Mouse (Mus musculus) embryonic facial prominence, embryonic 13.5 days (tissue): ENCODE measurements at regions not wholly inside any gene's neighbourhood (a gene's known extent, or its start where the extent isn't known, plus 50 kb on each side); places are given as distances from the start of the nearest gene placed in this dataset.
A peak's percentile ranks its signal among the peaks of the same experiment; 100 is the strongest.

Experiments used
- ATAC-seq: fragments of 200-750 bp; cut with Nextera tagmentation; 2 replicates; pipeline ENCODE4 v1.8.0; 2017; ENCODE audit warnings: low read depth; ENCODE audit not compliant: insufficient number of reproducible peaks, insufficient read depth, low FRiP score, low TSS enrichment
- H3K27ac ChIP-seq: fragments of 300-500 bp; sonication (generic); 2 replicates; pipeline ENCODE4 v1.5.1; 2015; ENCODE audit warnings: moderate library complexity, mild to moderate bottlenecking, inconsistent platforms
- H3K27me3 ChIP-seq: fragments of 300-500 bp; sonication (generic); 2 replicates; pipeline ENCODE4 v1.6.1; 2015; ENCODE audit warnings: mild to moderate bottlenecking, inconsistent platforms
- H3K36me3 ChIP-seq: fragments of 300-500 bp; sonication (generic); 2 replicates; pipeline ENCODE4 v1.6.1; 2015; ENCODE audit warnings: mild to moderate bottlenecking, inconsistent platforms
- H3K4me1 ChIP-seq: fragments of 300-500 bp; sonication (generic); 2 replicates; pipeline ENCODE4 v1.6.1; 2015; ENCODE audit warnings: inconsistent platforms
- H3K4me2 ChIP-seq: fragments of 300-500 bp; sonication (generic); 2 replicates; pipeline ENCODE4 v1.6.1; 2015; ENCODE audit warnings: moderate library complexity, mild to moderate bottlenecking, inconsistent platforms
- H3K4me3 ChIP-seq: fragments of 300-500 bp; sonication (generic); 2 replicates; pipeline ENCODE4 v1.5.1; 2015; ENCODE audit warnings: mild to moderate bottlenecking, inconsistent platforms
- H3K9ac ChIP-seq: fragments of 300-500 bp; sonication (generic); 2 replicates; pipeline ENCODE4 v1.6.1; 2015; ENCODE audit warnings: mild to moderate bottlenecking, inconsistent platforms
- H3K9me3 ChIP-seq: fragments of 300-500 bp; sonication (generic); 2 replicates; pipeline ENCODE4 v1.6.1; 2016; ENCODE audit warnings: inconsistent platforms
- WGBS: fragments of 180-500 bp; shearing (Covaris S2); methylation state at CpG from one replicate; pipeline ENCODE4 v1.1.7; 2015; ENCODE audit warnings: mixed read lengths; 5-methylcytosine and 5-hydroxymethylcytosine counted together

GRCm38 (mm10) chr4:53292606-53293005, 132.9 kb upstream of the Abca1 start:
- Histone ChIP-seq H3K9me3 (no peaks in the 10 kb centered on the region; the same call in 1 of the 2 replicates), H3K27me3 (no peaks in the 10 kb centered on the region), H3K36me3 (no peaks in the 10 kb centered on the region), H3K4me1 (no peaks in the 10 kb centered on the region), H3K4me2 (no peak overlapping the region), H3K27ac (no peak overlapping the region), H3K4me3 (no peak overlapping the region), H3K9ac (no peak overlapping the region)
- ATAC-seq, result no peak
- WGBS, result 93% methylated on average over 3 of the region's 3 CpGs

- peak overlapping the region; percentile 2; the same call in 1 of the 2 replicates for H3K4me2 ChIP-seq
- H3K27ac ChIP-seq, result no peak overlapping the region
- 45% methylated on average over 12 of the region's 12 CpGs for WGBS
- H3K4me3 ChIP-seq, result no peak overlapping the region
- H3K9me3 ChIP-seq, result no peaks in the 10 kb centered on the region
- H3K36me3 ChIP-seq, result no peaks in the 10 kb centered on the region
- ATAC-seq, result 0 out of 2 replicates have a peak, but pooled peaks have one; percentile 32
- H3K9ac ChIP-seq, result no peak overlapping the region
- H3K4me1 ChIP-seq, result peaks cover 7% of the 10 kb centered on the region; the same call in 1 of the 2 replicates
- H3K27me3 ChIP-seq, result no peaks in the 10 kb centered on the region
These were observed 118.2 kb upstream of the Abca1 start for GRCm38 (mm10) chr4:53277741-53278525.

GRCm38 (mm10) chr4:53270433-53270832, 110.7 kb upstream of the Abca1 start:
- Histone ChIP-seq H3K27ac (no peak overlapping the region), H3K36me3 (no peaks in the 10 kb centered on the region), H3K9ac (no peak overlapping the region), H3K4me2 (no peak overlapping the region), H3K4me3 (no peak overlapping the region), H3K4me1 (0 out of 2 replicates have a peak, but pooled peaks cover 3% of the 10 kb centered on the region), H3K9me3 (no peaks in the 10 kb centered on the region), H3K27me3 (no peaks in the 10 kb centered on the region)
- 79% methylated on average over 10 of the region's 10 CpGs for WGBS
- ATAC-seq, result no peak

- Histone ChIP-seq H3K9me3 (no peaks in the 10 kb centered on the region), H3K27me3 (no peaks in the 10 kb centered on the region), H3K4me1 (0 out of 2 replicates have a peak, but pooled peaks cover 6% of the 10 kb centered on the region), H3K4me3 (no peak overlapping the region), H3K9ac (no peak overlapping the region), H3K4me2 (no peak overlapping the region), H3K27ac (no peak overlapping the region), H3K36me3 (no peaks in the 10 kb centered on the region)
- ATAC-seq, result no peak
- WGBS, result 74% methylated on average over 5 of the region's 5 CpGs
These were observed 110.3 kb upstream of the Abca1 start for GRCm38 (mm10) chr4:53269999-53270398.

GRCm38 (mm10) chr4:53269251-53269842, 109.7 kb upstream of the Abca1 start:
- Histone ChIP-seq H3K9me3 (no peaks in the 10 kb centered on the region), H3K4me1 (peaks cover 11% of the 10 kb centered on the region; the same call in 1 of the 2 replicates), H3K27ac (no peak overlapping the region), H3K4me2 (no peak overlapping the region), H3K9ac (no peak overlapping the region), H3K4me3 (no peak overlapping the region), H3K27me3 (no peaks in the 10 kb centered on the region), H3K36me3 (no peaks in the 10 kb centered on the region)
- 94% methylated on average over 5 of the region's 5 CpGs for WGBS
- no peak; the same call in 1 of the 2 replicates for ATAC-seq

- Histone ChIP-seq H3K9ac (no peak overlapping the region), H3K4me1 (peaks cover 14% of the 10 kb centered on the region), H3K4me3 (no peak overlapping the region), H3K27me3 (no peaks in the 10 kb centered on the region), H3K9me3 (no peaks in the 10 kb centered on the region), H3K4me2 (no peak overlapping the region), H3K27ac (no peak overlapping the region), H3K36me3 (no peaks in the 10 kb centered on the region)
- WGBS, result 74% methylated on average over 5 of the region's 5 CpGs
- ATAC-seq, result no peak
These were observed 105.2 kb upstream of the Abca1 start for GRCm38 (mm10) chr4:53264901-53265300.

- H3K27me3 ChIP-seq, result no peaks in the 10 kb centered on the region
These were observed 104.8 kb upstream of the Abca1 start for GRCm38 (mm10) chr4:53264501-53264900.

GRCm38 (mm10) chr4:53263776-53264175, 104.1 kb upstream of the Abca1 start:
- no peaks in the 10 kb centered on the region for H3K27me3 ChIP-seq
- no peak overlapping the region for H3K4me3 ChIP-seq
- no peaks in the 10 kb centered on the region for H3K36me3 ChIP-seq
- H3K27ac ChIP-seq, result no peak overlapping the region
- no peak overlapping the region for H3K4me2 ChIP-seq
- no peaks in the 10 kb centered on the region for H3K9me3 ChIP-seq
- peaks cover 14% of the 10 kb centered on the region for H3K4me1 ChIP-seq
- no peak overlapping the region for H3K9ac ChIP-seq
- 0 out of 2 replicates have a peak, but pooled peaks have one; percentile 26 for ATAC-seq
- WGBS, result 67% methylated on average over 13 of the region's 13 CpGs

More at GRCm38 (mm10) chr4:53264501-53264900, 104.8 kb upstream of the Abca1 start:
- H3K9me3 ChIP-seq, result no peaks in the 10 kb centered on the region
- no peak overlapping the region for H3K9ac ChIP-seq
- peaks cover 14% of the 10 kb centered on the region for H3K4me1 ChIP-seq
- H3K4me3 ChIP-seq, result no peak overlapping the region
- no peak for ATAC-seq
- 78% methylated on average over 2 of the region's 2 CpGs for WGBS
- no peaks in the 10 kb centered on the region for H3K36me3 ChIP-seq
- no peak overlapping the region for H3K4me2 ChIP-seq
- no peak overlapping the region for H3K27ac ChIP-seq

- Histone ChIP-seq H3K4me2 (no peak overlapping the region), H3K27ac (no peak overlapping the region), H3K9ac (no peak overlapping the region), H3K27me3 (no peaks in the 10 kb centered on the region), H3K4me1 (peaks cover 14% of the 10 kb centered on the region), H3K9me3 (no peaks in the 10 kb centered on the region), H3K4me3 (no peak overlapping the region), H3K36me3 (no peaks in the 10 kb centered on the region)
- WGBS, result 84% methylated on average over 5 of the region's 5 CpGs
- ATAC-seq, result no peak
These were observed 102.8 kb upstream of the Abca1 start for GRCm38 (mm10) chr4:53262466-53262865.

- Histone ChIP-seq H3K4me3 (no peak overlapping the region), H3K9ac (no peak overlapping the region), H3K36me3 (no peaks in the 10 kb centered on the region), H3K4me1 (peaks cover 14% of the 10 kb centered on the region), H3K9me3 (no peaks in the 10 kb centered on the region), H3K27me3 (no peaks in the 10 kb centered on the region), H3K4me2 (no peak overlapping the region), H3K27ac (no peak overlapping the region)
- WGBS, result 80% methylated on average over 6 of the region's 6 CpGs
- ATAC-seq, result no peak
These were observed 102.0 kb upstream of the Abca1 start for GRCm38 (mm10) chr4:53261556-53262140.

- ATAC-seq, result no peak
- WGBS, result 93% methylated on average over 6 of the region's 6 CpGs
- Histone ChIP-seq H3K36me3 (no peaks in the 10 kb centered on the region), H3K4me2 (no peak overlapping the region), H3K4me3 (no peak overlapping the region), H3K27me3 (no peaks in the 10 kb centered on the region), H3K27ac (no peak overlapping the region), H3K9ac (no peak overlapping the region), H3K4me1 (peaks cover 6% of the 10 kb centered on the region; the same call in 1 of the 2 replicates), H3K9me3 (no peaks in the 10 kb centered on the region)
These were observed 99.3 kb upstream of the Abca1 start for GRCm38 (mm10) chr4:53258975-53259374.
